Mouse (Mus musculus) natural killer cell, adult 2 months (primary cell): Measurements from ENCODE around the gene Larp7.

ENCODE experiments used
- DNase-seq, 2 experiments: peaks; one replicate each; pipeline ENCODE4 v3.0.0; 2022; ENCODE audit warnings: low spot score in 2 of 2

The Larp7 gene

GRCm38 (mm10) chr3:127512794-127513335 is 40.3 kb downstream of the Larp7 start:
- DNase-seq: no peak

GRCm38 (mm10) chr3:127511786-127512746 is 41.1 kb downstream of the Larp7 start:
- DNase-seq: no peak

- no peak for DNase-seq
Measured at GRCm38 (mm10) chr3:127507878-127508783, 45.0 kb downstream of the Larp7 start.

- DNase-seq: no peak
Measured at GRCm38 (mm10) chr3:127498742-127499400, 54.3 kb downstream of the Larp7 start, which contains the start of gene Ank2. Gene Ank2 (minus strand): TSS chr3:127499350.

- no peak for DNase-seq
Measured at GRCm38 (mm10) chr3:127498197-127498741, 54.9 kb downstream of the Larp7 start.

- no peak for DNase-seq
Measured at GRCm38 (mm10) chr3:127492663-127493062, 60.5 kb downstream of the Larp7 start.

- no peak for DNase-seq
Measured at GRCm38 (mm10) chr3:127487302-127487701, 65.8 kb downstream of the Larp7 start.
